Mouse (Mus musculus) adrenal gland, postnatal 36 days (tissue): ENCODE results near the gene Pknox1. TPM values are rescaled to one million over a fixed set of nuclear protein-coding genes. Genes with fewer than 3 reads are reported as not detected.
A peak's percentile ranks its signal among the peaks of the same experiment; 100 is the strongest.
"Not testable (repeated sequence)": the region's sequence is repeated elsewhere in the genome, so short reads cannot be mapped to it uniquely, and the experiment has no call there.

Source experiments
- DNase-seq, 2 experiments: peaks; one replicate each; pipeline ENCODE4 v3.0.0; 2021; ENCODE audit warnings: mixed read lengths in 1 of 2
- long read RNA-seq, 2 experiments: library from polyadenylated mRNA; stranded (forward); transcript quantifications; one replicate each; pipeline ENCODE4 v2.0.0; 2021; ENCODE audit warnings: borderline sequencing depth in 2 of 2
- total RNA-seq, 2 experiments: library from RNA; stranded (reverse); gene quantifications; 2 replicates each; pipeline ENCODE4 v1.2.3; 2021

Pknox1 gene
- total RNA-seq: 10 to 100 TPM; 19.9 to 24.0 TPM
- long read RNA-seq, experiment 1, full-length matches to known transcripts: 3 of 8 reads
- long read RNA-seq, experiment 1, partial matches to known transcripts: 0 of 8 reads
- long read RNA-seq, experiment 1, other reads (novel, unspliced or antisense): 5 of 8 reads
- long read RNA-seq, experiment 2, full-length matches to known transcripts: 1 of 3 reads
- long read RNA-seq, experiment 2, partial matches to known transcripts: 0 of 3 reads
- long read RNA-seq, experiment 2, other reads (novel, unspliced or antisense): 2 of 3 reads

- DNase-seq: peak; percentile 98 to 99
Observed at GRCm38 (mm10) chr17:31564015-31564857, at the start of gene Pknox1. Gene Pknox1, plus strand, starts transcription at chr17:31564734.

GRCm38 (mm10) chr17:31519344-31519945, 45.1 kb upstream of the Pknox1 start:
- no peak for DNase-seq

GRCm38 (mm10) chr17:31519946-31520838, 44.3 kb upstream of the Pknox1 start, which contains the start of the genes Wdr4 and Ndufv3:
Gene Wdr4, minus strand, starts transcription at chr17:31519980.
Gene Ndufv3, plus strand, starts transcription at chr17:31520115.
- DNase-seq: peak; percentile 99 to 100

- peak; percentile 54 to 71 for DNase-seq
Observed at GRCm38 (mm10) chr17:31520895-31521294, 43.6 kb upstream of the Pknox1 start.

- no peak for DNase-seq
Observed at GRCm38 (mm10) chr17:31521948-31522347, 42.6 kb upstream of the Pknox1 start.

GRCm38 (mm10) chr17:31525114-31525513, 39.4 kb upstream of the Pknox1 start:
- DNase-seq: no peak

- no peak for DNase-seq
Observed at GRCm38 (mm10) chr17:31525816-31526215, 38.7 kb upstream of the Pknox1 start.

- peak; percentile 23 to 41 for DNase-seq
Observed at GRCm38 (mm10) chr17:31529314-31529713, 35.2 kb upstream of the Pknox1 start.

- no peak for DNase-seq
Observed at GRCm38 (mm10) chr17:31531441-31532158, 32.9 kb upstream of the Pknox1 start.

- not testable (repeated sequence) for DNase-seq
Observed at GRCm38 (mm10) chr17:31532331-31532730, 32.2 kb upstream of the Pknox1 start.

GRCm38 (mm10) chr17:31535358-31535757, 29.2 kb upstream of the Pknox1 start:
- no peak for DNase-seq

- DNase-seq: peak; percentile 34 to 56
Observed at GRCm38 (mm10) chr17:31535871-31536629, 28.5 kb upstream of the Pknox1 start.

- DNase-seq: no peak
Observed at GRCm38 (mm10) chr17:31540101-31540500, 24.4 kb upstream of the Pknox1 start.

GRCm38 (mm10) chr17:31540809-31541459, 23.6 kb upstream of the Pknox1 start:
- DNase-seq: no peak

GRCm38 (mm10) chr17:31541460-31541831, 23.1 kb upstream of the Pknox1 start:
- DNase-seq: peak; percentile 58 to 62

- peak; percentile 39 to 44 for DNase-seq
Observed at GRCm38 (mm10) chr17:31543574-31543973, 21.0 kb upstream of the Pknox1 start.

GRCm38 (mm10) chr17:31546444-31547196, 17.9 kb upstream of the Pknox1 start:
- no peak for DNase-seq

- DNase-seq: no peak
Observed at GRCm38 (mm10) chr17:31547974-31548373, 16.6 kb upstream of the Pknox1 start.

- no peak for DNase-seq
Observed at GRCm38 (mm10) chr17:31549389-31549788, 15.1 kb upstream of the Pknox1 start.
